Mouse (Mus musculus) kidney, adult 18-20 months (tissue): ENCODE results near the gene Zfp219.
"Not testable (repeated sequence)": the region's sequence is repeated elsewhere in the genome, so short reads cannot be mapped to it uniquely, and the experiment has no call there.

ENCODE experiments used
- DNase-seq: peaks from one replicate; pipeline ENCODE4 v3.0.0; 2021

Zfp219 gene

GRCm38 (mm10) chr14:52020486-52021137 is at the start of gene Zfp219:
TSS of gene Zfp219 (minus strand) at chr14:52020733.
- peak; percentile 83 for DNase-seq

GRCm38 (mm10) chr14:52066135-52066534 is 45.6 kb upstream of the Zfp219 start:
- no peak for DNase-seq

GRCm38 (mm10) chr14:52061798-52062197 is 41.3 kb upstream of the Zfp219 start:
- DNase-seq, result no peak

GRCm38 (mm10) chr14:52060800-52061199 is 40.3 kb upstream of the Zfp219 start:
- no peak for DNase-seq

- no peak for DNase-seq
Measured at GRCm38 (mm10) chr14:52059982-52060381, 39.4 kb upstream of the Zfp219 start.

GRCm38 (mm10) chr14:52052720-52053119 is 32.2 kb upstream of the Zfp219 start:
- DNase-seq, result not testable (repeated sequence)

GRCm38 (mm10) chr14:52045966-52046565 is 25.5 kb upstream of the Zfp219 start:
- no peak for DNase-seq

- no peak for DNase-seq
Measured at GRCm38 (mm10) chr14:52044901-52045678, 24.6 kb upstream of the Zfp219 start.

GRCm38 (mm10) chr14:52043446-52043845 is 22.9 kb upstream of the Zfp219 start:
- DNase-seq, result no peak

- not testable (repeated sequence) for DNase-seq
Measured at GRCm38 (mm10) chr14:52042359-52042758, 21.8 kb upstream of the Zfp219 start, which contains the start of gene Olfr221. TSS of gene Olfr221 (minus strand) at chr14:52042459.

GRCm38 (mm10) chr14:52039332-52039731 is 18.8 kb upstream of the Zfp219 start:
- DNase-seq, result no peak

GRCm38 (mm10) chr14:52035926-52036325 is 15.4 kb upstream of the Zfp219 start:
- DNase-seq, result no peak

- DNase-seq, result no peak
Measured at GRCm38 (mm10) chr14:52026342-52026741, 5.8 kb upstream of the Zfp219 start.

- no peak for DNase-seq
Measured at GRCm38 (mm10) chr14:52024133-52024532, 3.6 kb upstream of the Zfp219 start.

GRCm38 (mm10) chr14:52022709-52023459 is 2.4 kb upstream of the Zfp219 start:
- peak; percentile 93 for DNase-seq

- no peak for DNase-seq
Measured at GRCm38 (mm10) chr14:52022244-52022708, 1.7 kb upstream of the Zfp219 start.

- no peak for DNase-seq
Measured at GRCm38 (mm10) chr14:52021568-52022212, 1.2 kb upstream of the Zfp219 start.

GRCm38 (mm10) chr14:52021138-52021529 is 601 bp upstream of the Zfp219 start:
- no peak for DNase-seq

- DNase-seq, result peak; percentile 98
Measured at GRCm38 (mm10) chr14:52019590-52020340, 768 bp downstream of the Zfp219 start.

- DNase-seq, result peak; percentile 45
Measured at GRCm38 (mm10) chr14:52019051-52019589, 1.4 kb downstream of the Zfp219 start.
